Mouse (Mus musculus) forebrain, postnatal 0 days (tissue): ENCODE data around the gene Mbd3l2. TPM values are rescaled to one million over a fixed set of nuclear protein-coding genes. Genes with fewer than 3 reads are reported as not detected.
A peak's percentile ranks its signal among the peaks of the same experiment; 100 is the strongest.

Experiments used
- ATAC-seq: fragments of 200-750 bp; cut with Nextera tagmentation; 2 replicates; pipeline ENCODE4 v1.8.0; 2017; ENCODE audit warnings: mild to moderate bottlenecking, moderate library complexity
- DNase-seq: peaks from one replicate; pipeline ENCODE4 v3.0.0-alpha.2; 2015
- H3K27ac ChIP-seq: fragments of 300-500 bp; sonication (generic); 2 replicates; pipeline ENCODE4 v1.5.1; 2014; ENCODE audit warnings: low read depth, mild to moderate bottlenecking, antibody characterized with exemption, low read length, moderate library complexity, mixed read lengths
- H3K27me3 ChIP-seq: fragments of 300-500 bp; sonication (generic); 2 replicates; pipeline ENCODE4 v1.6.1; 2014; ENCODE audit warnings: mild to moderate bottlenecking, low read length, mixed read lengths; ENCODE audit not compliant: insufficient read depth
- H3K36me3 ChIP-seq: fragments of 300-500 bp; sonication (generic); 2 replicates; pipeline ENCODE4 v1.6.1; 2014; ENCODE audit warnings: mild to moderate bottlenecking, moderate library complexity; ENCODE audit not compliant: insufficient read depth
- H3K4me1 ChIP-seq: fragments of 300-500 bp; sonication (generic); 2 replicates; pipeline ENCODE4 v1.6.1; 2014; ENCODE audit warnings: antibody characterized with exemption; ENCODE audit not compliant: insufficient read depth
- H3K4me2 ChIP-seq: fragments of 300-500 bp; sonication (generic); 2 replicates; pipeline ENCODE4 v1.6.1; 2014; ENCODE audit warnings: low read depth, mild to moderate bottlenecking, moderate library complexity
- H3K4me3 ChIP-seq: fragments of 300-500 bp; sonication (generic); 2 replicates; pipeline ENCODE4 v1.5.1; 2014; ENCODE audit warnings: low read depth, low read length, mixed read lengths
- H3K9ac ChIP-seq: fragments of 300-500 bp; sonication (generic); 2 replicates; pipeline ENCODE4 v1.6.1; 2014; ENCODE audit warnings: mild to moderate bottlenecking
- H3K9me3 ChIP-seq: fragments of 300-500 bp; sonication (generic); 2 replicates; pipeline ENCODE4 v1.6.1; 2016; ENCODE audit warnings: low read length
- CTCF ChIP-seq: sonication (generic); IDR thresholded peaks from 2 replicates; pipeline ENCODE4 v1.5.1; 2016; ENCODE audit warnings: antibody characterized with exemption, control low read depth, low read depth
- WGBS: fragments of 180-500 bp; shearing (Covaris S2); extraction: QIAGEN DNeasy Blood & Tissue Kit; methylation state at CpG from one replicate; pipeline ENCODE4 v1.1.7; 2014; 5-methylcytosine and 5-hydroxymethylcytosine counted together
- microRNA-seq, 2 experiments: library from miRNA; unstranded; fragments of <30 nt; microRNA quantifications; one replicate each; pipeline ENCODE4; 2016
- polyA plus RNA-seq: library from polyadenylated mRNA; unstranded; fragments of >200 nt; fragmentation: Nextera tagmentation; extraction: Ambion mirVana; gene quantifications from 2 replicates; pipeline ENCODE4 v1.2.1, GENCODE M21; 2015
- total RNA-seq: library from RNA; depleted of rRNA; stranded (reverse); fragments of >200 nt; gene quantifications from 2 replicates; pipeline ENCODE4 v1.2.3, GENCODE M21; 2014; rRNA removed

The Mbd3l2 gene
- total and polyA plus RNA-seq, 2 experiments from 2014 or later, result 0.15 TPM; not detected in 1

GRCm38 (mm10) chr9:18467350-18467749 is 36.9 kb downstream of the Mbd3l2 start:
- Histone ChIP-seq H3K27ac (no peak overlapping the region), H3K27me3 (no peaks in the 10 kb centered on the region), H3K4me2 (no peak overlapping the region), H3K9me3 (no peaks in the 10 kb centered on the region), H3K4me3 (no peak overlapping the region), H3K4me1 (no peaks in the 10 kb centered on the region), H3K36me3 (peaks cover 36% of the 10 kb centered on the region), H3K9ac (no peak overlapping the region)
- WGBS, result 6% methylated on average over 3 of the region's 3 CpGs
- no peak for ATAC-seq
- no peak for TF ChIP-seq CTCF
- no peak for DNase-seq

DNA sequence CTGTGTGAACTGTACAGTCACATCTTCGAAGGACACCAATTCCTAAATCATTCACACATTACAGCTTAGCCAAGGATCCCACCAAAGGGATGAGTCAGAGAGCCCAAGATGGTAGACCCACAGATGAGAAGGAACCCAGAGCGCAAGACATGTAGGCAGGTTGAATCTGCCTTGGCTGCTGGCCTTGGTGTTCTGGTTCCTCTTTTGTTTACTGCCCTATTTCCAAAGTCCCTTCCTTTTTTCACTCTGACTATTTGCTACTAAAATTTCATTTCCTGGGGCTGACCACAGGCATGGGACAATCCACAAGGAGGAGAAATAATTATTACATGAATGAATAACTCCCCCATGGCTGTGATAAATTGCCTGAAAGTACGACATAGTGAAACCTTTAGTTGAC is 37.6 kb downstream of the Mbd3l2 start:
- no peak for TF ChIP-seq CTCF
- H3K4me3 ChIP-seq, result no peak overlapping the region
- no peaks in the 10 kb centered on the region for H3K27me3 ChIP-seq
- H3K36me3 ChIP-seq, result peaks cover 29% of the 10 kb centered on the region
- no peak for ATAC-seq
- WGBS, result 93% methylated on average over 3 of the region's 3 CpGs
- H3K9ac ChIP-seq, result no peak overlapping the region
- no peaks in the 10 kb centered on the region for H3K9me3 ChIP-seq
- H3K27ac ChIP-seq, result no peak overlapping the region
- no peak overlapping the region for H3K4me2 ChIP-seq
- no peak for DNase-seq
- no peaks in the 10 kb centered on the region for H3K4me1 ChIP-seq

- Histone ChIP-seq H3K9ac (peak overlapping the region; percentile 64), H3K36me3 (no peaks in the 10 kb centered on the region), H3K27me3 (no peaks in the 10 kb centered on the region), H3K27ac (peak overlapping the region; percentile 83), H3K9me3 (no peaks in the 10 kb centered on the region), H3K4me3 (peak overlapping the region; percentile 53), H3K4me2 (peak overlapping the region; percentile 68), H3K4me1 (no peaks in the 10 kb centered on the region)
- WGBS, result 6% methylated on average over 38 of the region's 39 CpGs
- TF ChIP-seq CTCF, result peak; percentile 41
- ATAC-seq (peak; percentile 99), DNase-seq (peak; percentile 91)
These were observed 43.1 kb downstream of the Mbd3l2 start for GRCm38 (mm10) chr9:18473324-18474128.

DNA sequence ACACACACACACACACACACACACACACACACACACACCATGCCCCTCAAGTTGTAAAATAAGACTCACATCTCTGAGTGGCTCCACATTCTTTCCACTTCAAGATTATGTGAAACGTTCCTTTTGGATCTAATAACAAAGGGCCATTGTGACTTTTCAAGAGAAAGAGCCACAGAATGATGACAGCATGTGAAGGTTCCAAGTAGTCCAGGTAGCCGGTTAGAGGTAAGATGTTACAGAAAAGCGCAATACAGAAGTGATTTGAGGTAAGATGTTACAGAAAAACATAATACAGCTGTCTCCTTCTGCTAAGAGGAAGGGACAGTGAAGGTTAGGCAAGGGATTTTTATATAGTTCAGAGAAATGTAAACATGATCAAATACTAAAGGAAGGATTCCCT is 47.7 kb downstream of the Mbd3l2 start, which contains the start of the genes Zfp558 and Mbd3l1:
TSS of gene Zfp558 (minus strand) at position 101 of the 400 bp plus-strand sequence.
TSS of gene Mbd3l1 (plus strand) at position 192 of the 400 bp plus-strand sequence.
- no peaks in the 10 kb centered on the region for H3K9me3 ChIP-seq
- no peak within 1 kb of the TSS for H3K4me3 ChIP-seq
- H3K9ac ChIP-seq, result no peak within 1 kb of the TSS
- WGBS, result 75% methylated on average over 3 of the region's 3 CpGs
- H3K36me3 ChIP-seq, result no peaks in the 10 kb centered on the region
- H3K4me1 ChIP-seq, result no peaks in the 10 kb centered on the region
- ATAC-seq (no peak), DNase-seq (no peak)
- no peak within 1 kb of the TSS for H3K27ac ChIP-seq
- H3K27me3 ChIP-seq, result no peaks in the 10 kb centered on the region
- H3K4me2 ChIP-seq, result no peak within 1 kb of the TSS
- TF ChIP-seq CTCF, result no peak

Small RNAs within 50 kb of the gene (microRNA-seq; reads per million reads assigned to microRNA genes)
- gene Gm22854, result 0 reads per million in 2 experiments

Other genes with a start within 250 kb of the Mbd3l2 start
- 40.2 and 46.0 TPM in 2 replicates for gene Chordc1, start 138.5 kb upstream of the Mbd3l2 start, total RNA-seq
- 47.6 and 60.9 TPM in 2 replicates for gene Chordc1, start 138.5 kb upstream of the Mbd3l2 start, polyA plus RNA-seq
- gene Naalad2, start 27.7 kb upstream of the Mbd3l2 start, total RNA-seq, result 1.7 TPM in 2 replicates
- 0.55 and 0.86 TPM in 2 replicates for gene Naalad2, start 27.7 kb upstream of the Mbd3l2 start, polyA plus RNA-seq
- gene Ubtfl1, start 26.2 kb upstream of the Mbd3l2 start, total RNA-seq, result not detected in 2 replicates
- gene Ubtfl1, start 26.2 kb upstream of the Mbd3l2 start, polyA plus RNA-seq, result not detected in 2 replicates
- 39.6 and 60.1 TPM in 2 replicates for gene Zfp558, start 47.6 kb downstream of the Mbd3l2 start, total RNA-seq
- 22.8 and 26.0 TPM in 2 replicates for gene Zfp558, start 47.6 kb downstream of the Mbd3l2 start, polyA plus RNA-seq
- gene Mbd3l1, start 47.7 kb downstream of the Mbd3l2 start, total RNA-seq, result not detected in 2 replicates
- gene Mbd3l1, start 47.7 kb downstream of the Mbd3l2 start, polyA plus RNA-seq, result not detected in 2 replicates
- gene Muc16, start 243.9 kb downstream of the Mbd3l2 start, total RNA-seq, result not detected in 2 replicates
- not detected in 2 replicates for gene Muc16, start 243.9 kb downstream of the Mbd3l2 start, polyA plus RNA-seq